Mouse (Mus musculus) CH12.LX (cell line): ENCODE results near the gene Tgfbr3. TPM values are rescaled to one million over a fixed set of nuclear protein-coding genes. Genes with fewer than 3 reads are reported as not detected.

Experiments
- DNase-seq: peaks from one replicate; pipeline ENCODE4 v3.0.0-alpha.2; 2013; ENCODE audit errors: extremely low read depth
- H3K27ac ChIP-seq: 2 replicates; pipeline ENCODE4 v1.5.1; 2012; ENCODE audit warnings: low read depth, mild to moderate bottlenecking, control low read depth, moderate library complexity; ENCODE audit not compliant: insufficient read depth
- H3K27me3 ChIP-seq: replicated peaks from 2 replicates; pipeline ENCODE3; 2012; ENCODE audit warnings: inconsistent platforms
- H3K36me3 ChIP-seq, 2 experiments: replicated peaks in 1 of 2; 2 replicates each; pipeline versions ENCODE3 to v1.6.1; 2012; ENCODE audit warnings: inconsistent platforms in 1 of 2, low read length in 1 of 2, mild to moderate bottlenecking in 1 of 2, mixed read lengths in 1 of 2, moderate library complexity in 1 of 2; ENCODE audit not compliant: control insufficient read depth in 1 of 2, insufficient read depth in 1 of 2
- H3K4me1 ChIP-seq, 2 experiments: 2 replicates each; pipeline ENCODE4 v1.6.1; 2012; ENCODE audit warnings: inconsistent platforms in 1 of 2, moderate library complexity in 1 of 2; ENCODE audit not compliant: insufficient read depth in 2 of 2, control insufficient read depth in 1 of 2
- H3K4me2 ChIP-seq: 2 replicates; pipeline ENCODE4 v1.6.1; 2012; ENCODE audit warnings: low read depth, mild to moderate bottlenecking, control low read depth; ENCODE audit not compliant: poor library complexity, insufficient read depth, severe bottlenecking
- H3K4me3 ChIP-seq, 3 experiments: fragments of 150-350 bp in 1 of 3; sonication (generic) in 1 of 3; replicated peaks in 1 of 3; 2 replicates each; pipeline versions ENCODE3 to v1.5.1; 2011 to 2012; ENCODE audit warnings: low read depth in 2 of 3, low read length in 2 of 3, mild to moderate bottlenecking in 2 of 3, moderate library complexity in 2 of 3, control low read depth in 1 of 3, improper control_type of control experiment in 1 of 3, inconsistent platforms in 1 of 3, mixed read lengths in 1 of 3; ENCODE audit not compliant: poor library complexity in 1 of 3
- H3K79me2 ChIP-seq: replicated peaks from 2 replicates; pipeline ENCODE4 v1.6.1; 2012; ENCODE audit warnings: mild to moderate bottlenecking, moderate library complexity; ENCODE audit not compliant: control insufficient read depth, poor library complexity, insufficient read depth, severe bottlenecking; ENCODE audit errors: extremely low read depth
- H3K9ac ChIP-seq: 2 replicates; pipeline ENCODE4 v1.6.1; 2012; ENCODE audit warnings: low read depth, mild to moderate bottlenecking, control low read depth, moderate library complexity; ENCODE audit not compliant: insufficient read depth
- H3K9me3 ChIP-seq: replicated peaks from 2 replicates; pipeline ENCODE3; 2012; ENCODE audit warnings: low read length, inconsistent platforms, mixed read lengths
- BHLHE40 ChIP-seq: IDR thresholded peaks from 2 replicates; pipeline ENCODE4 v1.6.1; 2011; ENCODE audit warnings: mild to moderate bottlenecking, low read depth, low read length, improper control_type of control experiment
- CHD2 ChIP-seq: IDR thresholded peaks from 2 replicates; pipeline ENCODE4 v1.6.1; 2011; ENCODE audit warnings: low read length, improper control_type of control experiment
- CTCF ChIP-seq, 2 experiments: IDR thresholded peaks in 1 of 2; conservative IDR thresholded peaks in 1 of 2; 2 replicates each; pipeline ENCODE4 v1.5.1; 2011 to 2012; ENCODE audit warnings: low read depth in 2 of 2, low read length in 2 of 2, improper control_type of control experiment in 1 of 2, inconsistent platforms in 1 of 2, mild to moderate bottlenecking in 1 of 2, moderate library complexity in 1 of 2
- E2F4 ChIP-seq: IDR thresholded peaks from 2 replicates; pipeline ENCODE4 v1.6.1; 2011; ENCODE audit warnings: low read depth, low read length, improper control_type of control experiment; ENCODE audit not compliant: insufficient replicate concordance
- EP300 ChIP-seq: IDR thresholded peaks from 2 replicates; pipeline ENCODE4 v1.6.1; 2011; ENCODE audit warnings: low read length, improper control_type of control experiment
- GABPA ChIP-seq: IDR thresholded peaks from 2 replicates; pipeline ENCODE4 v1.6.1; 2012; ENCODE audit warnings: low read depth, low read length, improper control_type of control experiment, inconsistent platforms; ENCODE audit not compliant: insufficient replicate concordance
- HCFC1 ChIP-seq: IDR thresholded peaks from 2 replicates; pipeline ENCODE4 v1.6.1; 2012; ENCODE audit warnings: low read depth, mild to moderate bottlenecking, inconsistent platforms, low read length, improper control_type of control experiment
- KAT2A ChIP-seq: IDR thresholded peaks from 2 replicates; pipeline ENCODE4 v1.6.1; 2012; ENCODE audit warnings: low read length, improper control_type of control experiment, inconsistent platforms; ENCODE audit not compliant: insufficient replicate concordance
- MAZ ChIP-seq: IDR thresholded peaks from 2 replicates; pipeline ENCODE4 v1.6.1; 2012; ENCODE audit warnings: low read depth, mild to moderate bottlenecking, inconsistent platforms, low read length, improper control_type of control experiment, moderate library complexity
- MEF2A ChIP-seq: IDR thresholded peaks from 2 replicates; pipeline ENCODE4 v1.6.1; 2014; ENCODE audit warnings: low read depth, mild to moderate bottlenecking, inconsistent platforms, low read length, improper control_type of control experiment, borderline replicate concordance
- MXI1 ChIP-seq: IDR thresholded peaks from 2 replicates; pipeline ENCODE4 v1.6.1; 2011; ENCODE audit warnings: mild to moderate bottlenecking, low read depth, low read length, improper control_type of control experiment
- MYC ChIP-seq: IDR thresholded peaks from 2 replicates; pipeline ENCODE4 v1.6.1; 2011; ENCODE audit warnings: low read depth, mild to moderate bottlenecking, improper control_type of control experiment, low read length
- NELFE ChIP-seq: IDR thresholded peaks from 2 replicates; pipeline ENCODE4 v1.6.1; 2011; ENCODE audit warnings: low read depth, low read length, improper control_type of control experiment
- NRF1 ChIP-seq: IDR thresholded peaks from 2 replicates; pipeline ENCODE4 v1.6.1; 2014; ENCODE audit warnings: low read depth, mild to moderate bottlenecking, inconsistent platforms, low read length, improper control_type of control experiment, moderate library complexity
- PAX5 ChIP-seq: IDR thresholded peaks from 2 replicates; pipeline ENCODE4 v1.6.1; 2012; ENCODE audit warnings: low read length, inconsistent platforms, mixed read lengths
- RAD21 ChIP-seq: IDR thresholded peaks from 2 replicates; pipeline ENCODE4 v1.6.1; 2011; ENCODE audit warnings: low read depth, mild to moderate bottlenecking, low read length, improper control_type of control experiment, moderate library complexity
- RCOR1 ChIP-seq: conservative IDR thresholded peaks from 2 replicates; pipeline ENCODE4 v1.6.1; 2012; ENCODE audit warnings: low read depth, mild to moderate bottlenecking, inconsistent platforms, low read length, improper control_type of control experiment
- SIN3A ChIP-seq: IDR thresholded peaks from 2 replicates; pipeline ENCODE4 v1.6.1; 2012; ENCODE audit warnings: low read length, improper control_type of control experiment, inconsistent platforms
- TCF12 ChIP-seq: IDR thresholded peaks from 2 replicates; pipeline ENCODE4 v1.6.1; 2014; ENCODE audit warnings: low read depth, mild to moderate bottlenecking, inconsistent platforms, low read length, improper control_type of control experiment
- USF2 ChIP-seq: conservative IDR thresholded peaks from 2 replicates; pipeline ENCODE4 v1.6.1; 2011; ENCODE audit warnings: low read depth, low read length, improper control_type of control experiment
- ZMIZ1 ChIP-seq: IDR thresholded peaks from 2 replicates; pipeline ENCODE4 v1.6.1; 2012; ENCODE audit warnings: low read depth, mild to moderate bottlenecking, inconsistent platforms, low read length, improper control_type of control experiment
- dilution Hi-C: fragments of 300-500 bp; cut with MboI; formaldehyde crosslinking; loops from 2 replicates; pipeline ENCODE4 v1.14.3; 2020; ENCODE audit warnings: low sequenced_read_pairs; ENCODE audit not compliant: extremely low pct_unique_long_range_greater_than_20kb, extremely low pct_ligation_motif_present
- in situ Hi-C: fragments of 300-500 bp; cut with MboI; formaldehyde crosslinking; loops from 3 replicates; pipeline ENCODE4 v1.14.3; 2019; ENCODE audit warnings: low sequenced_read_pairs, low pct_ligation_motif_present, low pct_unique_long_range_greater_than_20kb, mixed read lengths
- polyA plus RNA-seq: library from polyadenylated mRNA; unstranded; fragments of >175 nt; gene quantifications from 2 replicates; pipeline ENCODE4 v1.2.1, GENCODE M21; 2012; ENCODE audit warnings: low read depth; ENCODE audit not compliant: insufficient read length
- total RNA-seq, 2 experiments: library from RNA; depleted of rRNA; stranded (reverse); fragments of 300-350 nt in 1 of 2; fragments of >200 nt in 1 of 2; gene quantifications; 2 replicates each; pipeline ENCODE4 v1.2.3; 2012 to 2014

Gene Tgfbr3
- total and polyA plus RNA-seq, 3 experiments, result 0.13 to 0.46 (median 0.30) TPM

DNA sequence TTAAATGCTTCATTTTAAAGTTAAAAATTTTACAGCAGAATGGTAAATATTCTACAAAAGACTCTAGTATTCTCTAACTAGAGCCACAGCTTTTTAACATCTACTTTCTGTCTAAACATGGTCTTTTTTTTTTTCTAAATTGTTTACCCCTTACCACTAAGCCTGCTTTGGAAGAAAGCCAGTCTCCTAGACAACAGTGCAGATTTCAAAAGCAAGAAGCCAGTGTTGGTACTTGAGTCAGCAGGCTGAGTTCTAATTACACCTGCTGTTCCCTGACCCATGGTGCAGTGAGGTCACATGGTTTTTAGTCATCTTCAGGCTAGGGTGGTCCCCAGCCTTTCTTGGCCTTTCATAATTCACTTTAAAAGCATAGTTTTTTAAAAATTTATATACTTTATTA is 115.2 kb downstream of the Tgfbr3 start:
- TF ChIP-seq HCFC1 (no peak), EP300 (no peak), CTCF (conservative IDR thresholded peaks at IDR 0.05 in 1 of 2, IDR thresholded peaks at IDR 0.05 in 1 of 2; ENCODE audit: low read depth in 2 of 2, low read length in 2 of 2) (no peak), MEF2A (no peak), NRF1 (no peak)
- no peaks in the 10 kb centered on the region for H3K79me2 ChIP-seq
- no peaks in the 10 kb centered on the region for H3K36me3 ChIP-seq
- no peak overlapping the region for H3K4me2 ChIP-seq
- no peaks in the 10 kb centered on the region for H3K4me1 ChIP-seq
- H3K4me3 ChIP-seq, result no peak overlapping the region
- H3K9me3 ChIP-seq, result no peaks in the 10 kb centered on the region
- dilution Hi-C loops, result no loop called here
- no peak for DNase-seq
- in situ Hi-C loops, result no loop called here
- H3K9ac ChIP-seq, result no peak overlapping the region
- H3K27me3 ChIP-seq, result no peaks in the 10 kb centered on the region
- no peak overlapping the region for H3K27ac ChIP-seq

DNA sequence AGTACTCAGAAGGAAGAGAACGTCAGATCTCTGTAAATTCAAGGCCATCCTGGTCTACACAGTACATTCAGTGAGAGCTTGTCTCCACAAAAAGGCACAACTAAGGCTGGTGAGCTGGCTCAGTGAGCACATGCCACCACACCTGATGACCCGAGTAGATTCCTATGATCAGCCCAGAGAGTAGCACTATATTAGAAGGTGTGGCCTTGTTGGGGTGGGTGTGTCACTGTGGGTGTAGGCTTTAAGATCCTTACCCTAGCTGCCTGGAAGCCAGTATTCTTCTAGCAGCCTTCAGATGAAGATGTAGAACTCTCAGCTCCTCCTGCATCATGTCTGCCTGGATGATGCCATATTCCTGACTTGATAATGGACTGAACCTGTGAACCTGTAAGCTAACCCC is 115.9 kb downstream of the Tgfbr3 start:
- Histone ChIP-seq H3K27me3 (no peaks in the 10 kb centered on the region), H3K79me2 (no peaks in the 10 kb centered on the region), H3K9ac (no peak overlapping the region), H3K9me3 (no peaks in the 10 kb centered on the region), H3K27ac (no peak overlapping the region), H3K36me3 (no peaks in the 10 kb centered on the region), H3K4me1 (no peaks in the 10 kb centered on the region), H3K4me2 (no peak overlapping the region), H3K4me3 (no peak overlapping the region)
- DNase-seq, result no peak
- TF ChIP-seq E2F4 (no peak), NELFE (no peak), SIN3A (no peak), MYC (no peak), MXI1 (no peak), KAT2A (no peak), MAZ (no peak), RCOR1 (no peak), CHD2 (no peak), BHLHE40 (no peak), GABPA (no peak), ZMIZ1 (no peak), PAX5 (no peak), RAD21 (no peak), MEF2A (no peak), TCF12 (no peak), CTCF (conservative IDR thresholded peaks at IDR 0.05 in 1 of 2, IDR thresholded peaks at IDR 0.05 in 1 of 2; ENCODE audit: low read depth in 2 of 2, low read length in 2 of 2) (no peak), USF2 (no peak)
- in situ Hi-C loops (no loop called here), dilution Hi-C loops (no loop called here)
